Mouse (Mus musculus) brain, embryonic 14.5 days (tissue): ENCODE measurements at regions not wholly inside any gene's neighbourhood (a gene's known extent, or its start where the extent isn't known, plus 50 kb on each side); places are given as distances from the start of the nearest gene placed in this dataset.

Experiments
- CTCF ChIP-seq: fragments of 200-500 bp; IDR thresholded peaks from 2 replicates; pipeline ENCODE4 v1.5.1; 2012; ENCODE audit warnings: inconsistent platforms, mild to moderate bottlenecking, moderate library complexity, borderline replicate concordance; ENCODE audit not compliant: insufficient read depth, insufficient read length; ENCODE audit errors: extremely low read depth
- POLR2A ChIP-seq: fragments of 200-500 bp; IDR thresholded peaks from 2 replicates; pipeline ENCODE4 v1.6.1; 2012; ENCODE audit warnings: mild to moderate bottlenecking, inconsistent platforms, borderline replicate concordance; ENCODE audit not compliant: poor library complexity, insufficient read depth, insufficient read length, severe bottlenecking; ENCODE audit errors: extremely low read depth

GRCm38 (mm10) chr3:147164931-147165330, 312.8 kb downstream of the Ttll7 start:
- no peak for TF ChIP-seq POLR2A
- TF ChIP-seq CTCF: no peak
